Mouse (Mus musculus) duodenum, adult 2 months (tissue): ENCODE measurements around the gene Crygs. TPM values are rescaled to one million over a fixed set of nuclear protein-coding genes. Genes with fewer than 3 reads are reported as not detected.

Experiments used
- polyA plus RNA-seq: library from polyadenylated mRNA; depleted of rRNA; stranded (reverse); fragments of >200 nt; gene quantifications from 2 replicates; pipeline ENCODE4 v1.2.3, GENCODE M21; 2012; ENCODE audit warnings: low replicate concordance; rRNA removed

Gene Crygs
- polyA plus RNA-seq = not detected in 2 replicates

GRCm38 (mm10) chr16:22811477-22811876 lies at the start of gene Crygs:
Crygs (minus strand) TSS chr16:22811577.

GRCm38 (mm10) chr16:22857431-22858113 lies 46.2 kb upstream of the Crygs start, which contains the start of the genes Tbccd1 and Dnajb11:
Tbccd1 (minus strand) TSS chr16:22857669.
Dnajb11 (plus strand) TSS chr16:22857845.

Other genes starting within 250 kb of the Crygs start
- gene Dgkg, start 154.4 kb downstream of the Crygs start, polyA plus RNA-seq = 0.15 and 0.36 TPM in 2 replicates
- gene Tbccd1, start 46.1 kb upstream of the Crygs start, polyA plus RNA-seq = 3.3 and 4.8 TPM in 2 replicates
- 19.0 and 19.1 TPM in 2 replicates for gene Dnajb11, start 46.3 kb upstream of the Crygs start, polyA plus RNA-seq
- 1.1 TPM in 1 of 2 replicates, not detected in the other for gene Ahsg, start 79.7 kb upstream of the Crygs start, polyA plus RNA-seq
- gene Fetub, start 106.8 kb upstream of the Crygs start, polyA plus RNA-seq = 0.30 and 0.38 TPM in 2 replicates
- not detected in 2 replicates for gene Hrg, start 139.5 kb upstream of the Crygs start, polyA plus RNA-seq
- not detected in 2 replicates for gene Kng2, start 217.9 kb upstream of the Crygs start, polyA plus RNA-seq
- gene Kng1, start 246.3 kb upstream of the Crygs start, polyA plus RNA-seq = not detected in 2 replicates